Mouse (Mus musculus): ENCODE results near the gene Pramef6. TPM values are rescaled to one million over a fixed set of nuclear protein-coding genes. Genes with fewer than 3 reads are reported as not detected.
"Not testable (repeated sequence)": the region's sequence is repeated elsewhere in the genome, so short reads cannot be mapped to it uniquely, and the experiment has no call there.

Gene Pramef6
- total RNA-seq (2021), result not detected

GRCm38 (mm10) chr4:143900280-143900679 is at the start of gene Pramef6:
Gene Pramef6, minus strand, starts transcription at chr4:143900380.
- intact Hi-C loops (cut with DNase I); DNase-seq (ENCODE audit: low spot score in 2 of 2): not testable (repeated sequence)

GRCm38 (mm10) chr4:143894406-143894805 is 5.8 kb downstream of the Pramef6 start:
- intact Hi-C loops (cut with DNase I); DNase-seq (ENCODE audit: low spot score in 2 of 2): not testable (repeated sequence)

GRCm38 (mm10) chr4:143882371-143882770 is 17.8 kb downstream of the Pramef6 start:
- intact Hi-C loops (cut with DNase I), result not testable (repeated sequence)

GRCm38 (mm10) chr4:143846197-143846596 is 54.0 kb downstream of the Pramef6 start, which contains the start of gene Gm13103:
Gene Gm13103, plus strand, starts transcription at chr4:143846497.
- intact Hi-C loops (cut with DNase I); DNase-seq (ENCODE audit: low spot score in 2 of 2): not testable (repeated sequence)

More at GRCm38 (mm10) chr4:143882371-143882770, 17.8 kb downstream of the Pramef6 start:
- not testable (repeated sequence) for DNase-seq (ENCODE audit: low spot score in 2 of 2)

Other genes with a start within 250 kb of the Pramef6 start
- gene Gm13088, start 243.1 kb downstream of the Pramef6 start, total RNA-seq (2021), result not detected
- gene Gm13089, start 197.7 kb downstream of the Pramef6 start, total RNA-seq (2021), result not detected
- not detected for gene Gm13078, start 180.9 kb downstream of the Pramef6 start, total RNA-seq (2021)
- not detected for gene Gm13023, start 111.0 kb downstream of the Pramef6 start, total RNA-seq (2021)
- gene Gm13084, start 84.3 kb downstream of the Pramef6 start, total RNA-seq (2021), result not detected
- not detected for gene Gm13103, start 53.9 kb downstream of the Pramef6 start, total RNA-seq (2021)
- not detected for gene Pramef25, start 50.6 kb upstream of the Pramef6 start, total RNA-seq (2021)
- not detected for gene Gm13101, start 66.6 kb upstream of the Pramef6 start, total RNA-seq (2021)
- not detected for gene Pramef17, start 94.0 kb upstream of the Pramef6 start, total RNA-seq (2021)
- gene Pramel4, start 158.7 kb upstream of the Pramef6 start, total RNA-seq (2021), result not detected
- gene Gm13102, start 206.1 kb upstream of the Pramef6 start, total RNA-seq (2021), result not detected